Mouse (Mus musculus) embryonic fibroblast, embryonic 13.5 days (primary cell): Measurements from ENCODE around the gene Swi5. TPM values are rescaled to one million over a fixed set of nuclear protein-coding genes. Genes with fewer than 3 reads are reported as not detected.

ENCODE experiments used
- H3K27ac ChIP-seq: 2 replicates; pipeline ENCODE4 v1.5.1; 2012; ENCODE audit warnings: low read length, control low read depth, inconsistent platforms; ENCODE audit not compliant: insufficient read depth
- H3K4me1 ChIP-seq: 2 replicates; pipeline ENCODE4 v1.6.1; 2011; ENCODE audit warnings: low read length; ENCODE audit not compliant: control insufficient read depth, insufficient read depth
- H3K4me3 ChIP-seq: 2 replicates; pipeline ENCODE4 v1.5.1; 2011; ENCODE audit warnings: mild to moderate bottlenecking, control low read depth, low read length; ENCODE audit not compliant: insufficient read depth
- CTCF ChIP-seq: IDR thresholded peaks from 2 replicates; pipeline ENCODE4 v1.5.1; 2011; ENCODE audit warnings: mild to moderate bottlenecking, control low read depth, low read length, moderate library complexity, borderline replicate concordance; ENCODE audit not compliant: insufficient read depth
- POLR2A ChIP-seq: IDR thresholded peaks from 2 replicates; pipeline ENCODE4 v1.6.1; 2011; ENCODE audit warnings: low read depth, mild to moderate bottlenecking, control low read depth, low read length, moderate library complexity
- polyA plus RNA-seq: library from polyadenylated mRNA; stranded (reverse); fragments of >200 nt; gene quantifications from 2 replicates; pipeline ENCODE4 v1.2.4, GENCODE M21; 2011; ENCODE audit warnings: low read depth; ENCODE audit not compliant: missing spikeins, insufficient read length

Gene Swi5
- polyA plus RNA-seq, 1 experiment: 474 TPM

DNA sequence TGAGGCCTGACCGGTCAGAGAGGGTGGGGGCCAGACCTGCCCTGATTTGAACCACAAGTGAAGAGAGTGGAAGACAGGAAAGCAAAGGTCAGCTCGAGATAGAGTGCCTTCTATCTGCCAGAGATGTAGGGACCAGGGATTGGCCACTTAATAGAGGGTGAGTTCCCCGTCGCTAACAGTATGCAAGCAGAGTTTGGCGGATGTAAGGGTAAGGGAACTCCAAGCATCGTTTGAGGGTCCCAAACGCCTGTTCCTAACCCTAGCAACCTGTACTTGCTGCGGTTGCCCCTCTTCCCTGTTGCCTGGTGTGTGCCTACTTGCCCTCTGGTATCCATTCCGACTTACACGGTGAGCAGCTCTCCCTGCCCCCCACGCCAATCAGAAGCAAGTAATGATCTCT is 32.8 kb upstream of the Swi5 start:
- Histone ChIP-seq H3K4me3 (no peak overlapping the region), H3K27ac (peak overlapping the region; percentile 58; the same call in 1 of the 2 replicates), H3K4me1 (peaks cover 32% of the 10 kb centered on the region)
- TF ChIP-seq CTCF (no peak), POLR2A (no peak)

DNA sequence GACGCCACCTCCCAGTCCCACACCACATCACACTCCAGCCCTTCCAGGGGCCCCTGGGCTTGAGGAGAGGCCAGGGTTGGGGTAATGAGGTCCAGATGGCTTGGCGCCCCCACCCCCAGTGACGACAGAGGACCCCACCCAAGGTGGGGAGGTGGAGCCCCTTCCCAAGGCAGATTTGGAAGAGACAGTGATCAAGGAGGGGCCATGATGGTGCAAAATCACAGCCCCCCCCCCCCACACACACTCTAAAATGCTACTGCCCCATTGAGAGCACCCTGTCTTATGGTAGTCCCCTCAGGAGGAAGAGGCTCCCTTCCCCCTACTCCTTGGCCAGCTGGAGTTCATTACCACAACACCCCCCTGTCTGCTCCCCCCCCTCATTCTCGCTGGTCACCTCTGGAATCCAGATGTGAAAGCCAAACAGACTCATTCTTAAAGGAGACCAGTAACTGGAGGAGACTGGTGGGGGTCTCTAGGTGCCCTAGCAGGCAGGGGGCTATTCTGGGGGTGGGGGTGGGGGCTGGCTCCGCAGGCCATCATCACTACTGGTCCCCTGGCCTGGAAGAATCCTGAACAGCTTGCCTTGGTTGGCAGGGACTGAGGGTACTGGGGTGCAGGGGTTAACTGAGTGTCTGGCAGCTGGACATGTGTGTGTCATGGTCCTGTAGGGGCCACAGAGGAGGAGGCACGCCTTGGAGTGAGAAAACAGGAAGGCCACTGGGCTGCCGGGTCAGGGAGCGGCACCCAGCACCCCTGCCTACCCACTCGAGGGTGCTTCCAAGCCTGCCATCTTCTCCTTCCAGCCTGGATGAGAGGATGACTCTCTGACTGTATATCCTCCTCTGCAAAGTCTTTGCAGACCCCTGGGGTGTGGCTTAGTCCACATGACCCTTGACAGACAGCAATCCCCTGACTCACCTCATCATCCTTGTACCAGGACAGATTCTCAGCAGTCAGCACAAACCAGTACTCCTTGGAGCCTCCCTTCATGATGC is 32.0 kb upstream of the Swi5 start:
- Histone ChIP-seq H3K4me3 (no peak overlapping the region), H3K27ac (peak overlapping the region; percentile 97), H3K4me1 (peaks cover 26% of the 10 kb centered on the region)
- TF ChIP-seq POLR2A: 0 out of 2 replicates have a peak, but pooled peaks have one; percentile 35
- no peak for TF ChIP-seq CTCF

GRCm38 (mm10) chr2:32318709-32319585 is 31.1 kb upstream of the Swi5 start:
- peaks cover 29% of the 10 kb centered on the region for H3K4me1 ChIP-seq
- TF ChIP-seq POLR2A (peak; percentile 88), CTCF (no peak)
- H3K27ac ChIP-seq: peak overlapping the region; percentile 97
- peak overlapping the region; percentile 67 for H3K4me3 ChIP-seq

GRCm38 (mm10) chr2:32317791-32318417 is 30.0 kb upstream of the Swi5 start:
- no peak for TF ChIP-seq CTCF
- peak; percentile 97 for TF ChIP-seq POLR2A
- H3K4me1 ChIP-seq: peaks cover 29% of the 10 kb centered on the region
- H3K4me3 ChIP-seq: peak overlapping the region; percentile 67
- peak overlapping the region; percentile 97 for H3K27ac ChIP-seq

- peaks cover 29% of the 10 kb centered on the region for H3K4me1 ChIP-seq
- H3K27ac ChIP-seq: peak overlapping the region; percentile 95
- no peak overlapping the region for H3K4me3 ChIP-seq
- no peak; the same call in 1 of the 2 replicates for TF ChIP-seq POLR2A
Measured at GRCm38 (mm10) chr2:32316887-32317656, 29.2 kb upstream of the Swi5 start.

GRCm38 (mm10) chr2:32315751-32316150 is 27.9 kb upstream of the Swi5 start:
- peak overlapping the region; percentile 95 for H3K27ac ChIP-seq
- no peak overlapping the region for H3K4me3 ChIP-seq
- peaks cover 35% of the 10 kb centered on the region for H3K4me1 ChIP-seq
- TF ChIP-seq POLR2A: peak; percentile 45
- no peak for TF ChIP-seq CTCF

DNA sequence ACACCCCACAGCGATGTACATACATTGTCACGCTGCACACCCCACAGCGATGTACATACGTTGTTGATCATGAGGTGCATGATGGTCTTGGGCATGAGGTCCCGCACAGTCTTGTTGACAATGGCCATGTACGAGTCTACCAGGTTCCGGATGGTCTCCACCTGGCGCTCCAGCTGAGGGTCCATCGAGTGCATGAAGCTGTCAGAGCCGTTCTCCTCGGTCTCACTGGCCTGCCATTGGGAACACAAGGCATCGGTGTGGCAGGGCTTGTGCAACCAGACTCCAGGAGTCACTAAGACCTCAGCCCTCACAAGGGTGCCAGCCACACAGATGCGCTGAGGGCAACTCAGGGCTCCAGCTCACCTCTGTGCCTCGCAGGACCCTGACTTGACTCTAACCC is 27.0 kb upstream of the Swi5 start:
- TF ChIP-seq POLR2A (no peak), CTCF (no peak; the same call in 1 of the 2 replicates)
- Histone ChIP-seq H3K27ac (peak overlapping the region; percentile 95), H3K4me1 (peaks cover 29% of the 10 kb centered on the region), H3K4me3 (no peak overlapping the region)

DNA sequence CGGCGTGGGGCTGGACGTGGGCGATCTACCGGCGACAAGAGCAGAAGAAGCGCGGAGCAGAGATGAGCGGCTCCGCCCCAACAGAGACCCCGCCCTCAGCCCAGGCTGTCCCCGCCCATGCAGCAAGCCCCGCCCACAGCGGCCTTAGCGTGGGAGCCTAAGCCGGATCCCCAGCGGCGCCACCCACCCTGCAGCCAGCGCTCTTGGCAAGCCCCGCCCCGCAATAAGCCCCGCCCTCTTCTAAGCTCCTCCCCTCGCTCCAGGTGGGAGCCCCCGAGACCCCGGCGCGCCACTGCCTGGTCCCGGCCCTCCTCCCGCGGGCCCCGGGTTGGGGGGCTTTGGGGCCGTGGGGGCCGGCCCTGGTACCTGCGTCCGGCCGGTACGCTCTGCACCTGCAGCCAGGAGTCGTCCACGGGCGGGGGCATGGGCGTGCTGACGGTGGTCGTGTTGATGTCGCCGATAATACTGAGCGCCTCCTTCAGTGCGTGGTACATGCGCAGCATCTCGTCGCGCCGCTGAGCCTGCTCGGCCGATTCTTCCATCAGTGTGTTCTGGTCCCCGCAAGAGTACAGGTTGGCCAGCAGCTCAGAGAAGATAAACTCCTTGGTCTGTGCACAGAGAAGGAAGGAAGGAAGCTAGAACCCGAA is 24.6 kb upstream of the Swi5 start:
- Histone ChIP-seq H3K4me1 (peaks cover 23% of the 10 kb centered on the region), H3K4me3 (peak overlapping the region; percentile 53; the same call in 1 of the 2 replicates), H3K27ac (no peak overlapping the region)
- TF ChIP-seq CTCF (no peak), POLR2A (peak; percentile 50)
